14 mouse cellular contexts compared by ENCODE assay signal in genomic region chr7:79524921-79525320, GRCm38 (mm10). TPM values are rescaled to one million over a fixed set of nuclear protein-coding genes. Genes with fewer than 3 reads are reported as not detected.
DNase-seq lines count a peak whose midpoint lies in the region; ATAC-seq and TF ChIP-seq lines count a peak whose summit lies in the region.
"Had no signal": no experiment of that assay in that cellular context is flagged by ENCODE, and none has a peak within 500 bp of the region (broad histone marks: within the 10 kb centered on the region; RNA-seq: fewer than 3 reads in every experiment).

No protein-coding gene starts in this region.

- H3K36me3 ChIP-seq in forebrain, embryonic 15.5 days, result peaks cover 30% of the 10 kb centered on the region
- peaks cover 50% of the 10 kb centered on the region for H3K36me3 ChIP-seq in neural tube, embryonic 13.5 days

- no peaks in the 10 kb centered on the region for H3K27me3 ChIP-seq in forebrain, embryonic 15.5 days
- H3K27me3 ChIP-seq in neural tube, embryonic 13.5 days, result peaks cover under 1% of the 10 kb centered on the region; the same call in 1 of the 2 replicates

- peak overlapping the region; percentile 85 for H3K27ac ChIP-seq in cortical plate, adult 2 months (ENCODE audit: insufficient read depth, low read length)
- H3K27ac ChIP-seq in forebrain, embryonic 15.5 days (replicated peaks), result peak overlapping the region; percentile 98
- peak overlapping the region; percentile 99 for H3K27ac ChIP-seq in neural tube, embryonic 13.5 days (replicated peaks)
- H3K27ac ChIP-seq: stomach, postnatal 0 days had no signal

- no peaks in the 10 kb centered on the region for H3K9me3 ChIP-seq in forebrain, embryonic 15.5 days
- no peaks in the 10 kb centered on the region for H3K9me3 ChIP-seq in neural tube, embryonic 13.5 days

- intact Hi-C loops in left cerebral cortex, postnatal 14 days (cut with DNase I), result no loop called here

- peak overlapping the region; percentile 31 for H3K9ac ChIP-seq in forebrain, embryonic 15.5 days (replicated peaks)
- H3K9ac ChIP-seq in neural tube, embryonic 13.5 days, result peak overlapping the region; percentile 61

- TF ChIP-seq POLR2A in cortical plate, adult 2 months (IDR thresholded peaks at IDR 0.05; ENCODE audit: extremely low read depth, insufficient read depth, low read length), result 0 out of 2 replicates have a peak, but pooled peaks have one; percentile 18

- no peak for TF ChIP-seq CTCF in cortical plate, adult 2 months (IDR thresholded peaks at IDR 0.05; ENCODE audit: extremely low read depth, insufficient read depth, low read length)

- H3K4me1 ChIP-seq in cortical plate, adult 2 months (ENCODE audit: control insufficient read depth, insufficient read depth, low read length), result peaks cover 29% of the 10 kb centered on the region
- peaks cover 94% of the 10 kb centered on the region for H3K4me1 ChIP-seq in forebrain, embryonic 15.5 days
- H3K4me1 ChIP-seq in neural tube, embryonic 13.5 days (replicated peaks), result peaks cover 95% of the 10 kb centered on the region

- WGBS in forebrain, embryonic 15.5 days, result 15% methylated on average over 10 of the region's 10 CpGs
- WGBS in neural tube, embryonic 13.5 days, result 21% methylated on average over 10 of the region's 10 CpGs

- DNase-seq in left cerebral cortex, postnatal 14 days (ENCODE audit: low spot score in 2 of 2), result peak; percentile 75 to 90
- DNase-seq in gastrocnemius, adult 8-10 months (ENCODE audit: low spot score in 2 of 2), result no peak
- DNase-seq in retina, postnatal 1 day, result no peak
- DNase-seq: adrenal gland, postnatal 36 days; cerebellum, adult 8-10 months; heart, adult 11 months; kidney, postnatal 36 days; liver had no signal

- H3K4me3 ChIP-seq in cortical plate, adult 2 months (ENCODE audit: insufficient read depth, low read length), result no peak overlapping the region
- no peak overlapping the region for H3K4me3 ChIP-seq in forebrain, embryonic 15.5 days
- H3K4me3 ChIP-seq in neural tube, embryonic 13.5 days, result no peak overlapping the region

- ATAC-seq in forebrain, embryonic 15.5 days (replicated peaks), result no peak
- ATAC-seq in neural tube, embryonic 13.5 days (ENCODE audit: low read depth), result peak; percentile 5; the same call in 1 of the 2 replicates
- ATAC-seq in erythroid progenitor cell, adult 5-6 weeks (replicated peaks; ENCODE audit: low FRiP score, poor library complexity, severe bottlenecking), result no peak
- no peak for ATAC-seq in monocyte, adult 5-6 weeks (replicated peaks; ENCODE audit: insufficient number of reproducible peaks, low FRiP score, low TSS enrichment, poor library complexity, severe bottlenecking)

- H3K4me2 ChIP-seq in forebrain, embryonic 15.5 days (replicated peaks), result no peak overlapping the region
- no peak overlapping the region for H3K4me2 ChIP-seq in neural tube, embryonic 13.5 days

RNA-seq across cellular contexts. Expression of gene Polg, which starts 58.8 kb away (rescaled TPM):
- 80.9 and 87.1 TPM in 2 replicates for polyA plus RNA-seq in cortical plate, adult 2 months (2012; rRNA removed)
- polyA plus RNA-seq in forebrain, embryonic 15.5 days (2015; fragmentation: Nextera tagmentation; extraction: Ambion mirVana), result 32.9 and 35.8 TPM in 2 replicates
- total RNA-seq in left cerebral cortex, postnatal 14 days (2021), result 10 to 100 TPM; 84.3 to 90.1 TPM
- polyA plus RNA-seq in neural tube, embryonic 13.5 days (2015; fragmentation: Nextera tagmentation; extraction: Ambion mirVana), result 28.2 and 28.6 TPM in 2 replicates
- 10 to 100 TPM; 26.0 to 43.5 (median 38.1) TPM for total RNA-seq in gastrocnemius, adult 8-10 months (2022)
- 14.7 and 28.5 TPM in 2 replicates for total RNA-seq in erythroid progenitor cell, adult 5-6 weeks (2015; ENCODE audit: low replicate concordance)
- 50.2 and 51.1 TPM in 2 replicates for total RNA-seq in erythroid progenitor cell, adult 5-6 weeks (2017; ENCODE audit: low replicate concordance)
- total RNA-seq in monocyte, adult 5-6 weeks (2017), result 70.5 to 97.7 TPM (median 92.7 TPM) in 3 replicates

Comparison
In these comparisons a context has a peak if more than half of its experiments do, and no peak if none do; other contexts are left out.
1. DNase-seq: peak in left cerebral cortex, postnatal 14 days (2 of 2); none in gastrocnemius, adult 8-10 months (0 of 2) and retina, postnatal 1 day (single experiment).
2. Peak in every context shown above with its lines, with median percentiles within 50 percentile points of each other: H3K27ac ChIP-seq.